Mouse (Mus musculus): ENCODE data around the gene Nup54.

GRCm38 (mm10) chr5:92452876-92453275 is 17.9 kb upstream of the Nup54 start:
- no peak for TF ChIP-seq CTCF (IDR thresholded peaks at IDR 0.05; ENCODE audit: insufficient read depth, low read depth, low read length)
- no peak for TF ChIP-seq POLR2A (IDR thresholded peaks at IDR 0.05; ENCODE audit: insufficient read depth, low read depth, low read length)
